Mouse (Mus musculus) heart, postnatal 10 days (tissue): ENCODE measurements around the gene Dab1. TPM values are rescaled to one million over a fixed set of nuclear protein-coding genes. Genes with fewer than 3 reads are reported as not detected.

Experiments used
- DNase-seq, 2 experiments: peaks; one replicate each; pipeline ENCODE4 v3.0.0; 2021
- intact Hi-C: fragments of 180-260 bp; cut with DNase I; formaldehyde crosslinking; loops from one replicate; pipeline ENCODE4 v1.15.1; 2025
- total RNA-seq, 2 experiments: library from RNA; stranded (reverse); gene quantifications; 2 replicates each; pipeline ENCODE4 v1.2.3; 2021

Gene Dab1
- total RNA-seq, 2 experiments from 2014 or later: 0.40 to 0.43 TPM

DNA sequence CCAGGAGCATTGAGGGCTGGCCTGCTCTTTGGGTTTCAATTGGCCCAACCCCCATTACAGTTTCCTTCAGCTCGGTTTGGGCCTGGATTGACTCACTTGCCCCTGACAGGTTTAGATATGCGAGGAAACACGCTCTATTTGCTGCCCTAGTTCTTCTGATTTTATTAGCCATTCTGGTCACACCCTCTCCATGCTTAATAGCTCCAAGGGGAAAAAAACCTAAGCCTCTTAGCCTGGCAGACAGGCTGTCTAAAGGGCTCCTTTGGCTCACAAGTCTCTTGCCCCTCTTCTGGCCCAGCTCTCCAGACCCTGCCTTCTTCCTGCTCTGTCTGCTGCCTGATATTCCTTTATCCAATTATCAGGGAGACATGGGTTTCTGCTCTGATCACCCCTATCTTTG is 1069.9 kb downstream of the Dab1 start:
- intact Hi-C loops: no loop called here
- DNase-seq: no peak

DNA sequence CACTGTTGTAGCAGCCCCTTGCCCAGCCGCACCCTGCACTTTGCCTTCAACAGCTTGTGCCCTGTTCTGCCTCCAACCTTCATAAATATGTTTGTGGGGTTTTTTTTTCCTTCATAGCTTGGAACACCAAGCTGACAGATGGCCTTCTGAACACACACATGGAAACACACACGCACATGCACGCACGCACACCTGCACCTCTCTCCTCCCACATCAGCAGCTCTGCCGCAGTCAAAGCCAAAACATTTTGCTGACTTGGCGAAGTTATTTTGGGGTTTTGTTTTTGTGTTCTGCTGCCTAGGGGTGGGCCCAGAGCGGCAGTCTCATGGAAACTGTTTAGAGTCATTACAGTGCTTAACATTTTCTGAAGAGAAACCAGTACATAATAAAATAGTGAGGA is 1071.9 kb downstream of the Dab1 start:
- DNase-seq: no peak
- intact Hi-C loops: no loop called here

DNA sequence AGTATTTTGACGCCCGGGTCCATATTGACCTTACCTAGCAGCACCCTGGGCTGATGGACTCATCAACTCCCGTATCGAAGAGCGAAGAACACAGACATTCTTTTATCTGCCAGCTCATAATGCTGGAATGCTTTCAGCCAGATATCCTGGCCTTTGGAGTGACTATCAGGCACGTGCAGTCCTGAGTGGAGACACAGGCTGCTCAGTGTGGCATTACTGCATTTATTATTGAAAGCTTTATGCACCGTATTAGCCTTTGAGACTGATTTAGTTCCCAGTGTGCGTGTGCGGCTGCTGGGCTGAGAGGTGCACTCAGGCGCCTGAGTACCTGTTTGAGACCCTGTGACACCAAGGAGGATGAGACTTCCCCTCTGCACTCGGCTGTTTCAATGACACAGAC is 1075.0 kb downstream of the Dab1 start:
- DNase-seq: no peak
- intact Hi-C loops: no loop called here

DNA sequence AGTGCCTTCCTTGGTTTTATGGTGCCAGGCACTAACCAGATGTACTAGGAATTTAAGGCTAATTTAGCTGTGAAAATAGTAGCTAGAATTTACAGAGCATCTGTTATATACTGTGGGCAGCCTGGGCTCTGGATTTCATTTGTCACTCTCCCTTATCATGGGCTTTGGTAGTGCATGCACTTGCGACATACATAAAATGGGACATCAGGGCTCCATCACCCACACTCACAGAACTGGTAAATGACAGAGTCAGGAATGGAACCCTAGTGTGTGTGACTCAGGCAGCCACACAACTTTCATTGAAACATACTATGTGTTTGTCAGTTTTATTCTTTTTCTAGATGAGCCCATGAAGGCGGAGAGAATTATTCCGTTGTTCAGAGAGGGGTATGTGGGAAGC is 1077.4 kb downstream of the Dab1 start:
- intact Hi-C loops: no loop called here
- no peak for DNase-seq

DNA sequence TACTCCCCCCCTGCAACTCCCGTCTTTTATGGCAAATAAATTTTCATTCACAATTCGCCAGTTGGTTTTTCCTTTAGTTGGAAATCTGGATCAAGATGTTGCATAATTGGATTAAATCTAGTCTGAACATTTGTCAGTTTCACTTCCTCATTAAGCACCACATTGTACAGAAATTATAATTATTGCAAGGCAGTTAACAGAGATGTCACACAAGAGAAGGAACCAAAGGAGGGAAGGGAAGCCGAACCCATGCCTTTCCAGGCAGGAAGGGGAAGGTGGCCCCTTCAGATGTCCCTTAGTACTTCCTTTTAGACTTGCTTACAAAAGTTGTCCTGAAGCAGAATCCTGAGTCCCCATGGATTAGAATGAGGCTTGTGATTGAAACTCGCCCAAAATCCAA is 1078.5 kb downstream of the Dab1 start:
- intact Hi-C loops: no loop called here
- DNase-seq: no peak

DNA sequence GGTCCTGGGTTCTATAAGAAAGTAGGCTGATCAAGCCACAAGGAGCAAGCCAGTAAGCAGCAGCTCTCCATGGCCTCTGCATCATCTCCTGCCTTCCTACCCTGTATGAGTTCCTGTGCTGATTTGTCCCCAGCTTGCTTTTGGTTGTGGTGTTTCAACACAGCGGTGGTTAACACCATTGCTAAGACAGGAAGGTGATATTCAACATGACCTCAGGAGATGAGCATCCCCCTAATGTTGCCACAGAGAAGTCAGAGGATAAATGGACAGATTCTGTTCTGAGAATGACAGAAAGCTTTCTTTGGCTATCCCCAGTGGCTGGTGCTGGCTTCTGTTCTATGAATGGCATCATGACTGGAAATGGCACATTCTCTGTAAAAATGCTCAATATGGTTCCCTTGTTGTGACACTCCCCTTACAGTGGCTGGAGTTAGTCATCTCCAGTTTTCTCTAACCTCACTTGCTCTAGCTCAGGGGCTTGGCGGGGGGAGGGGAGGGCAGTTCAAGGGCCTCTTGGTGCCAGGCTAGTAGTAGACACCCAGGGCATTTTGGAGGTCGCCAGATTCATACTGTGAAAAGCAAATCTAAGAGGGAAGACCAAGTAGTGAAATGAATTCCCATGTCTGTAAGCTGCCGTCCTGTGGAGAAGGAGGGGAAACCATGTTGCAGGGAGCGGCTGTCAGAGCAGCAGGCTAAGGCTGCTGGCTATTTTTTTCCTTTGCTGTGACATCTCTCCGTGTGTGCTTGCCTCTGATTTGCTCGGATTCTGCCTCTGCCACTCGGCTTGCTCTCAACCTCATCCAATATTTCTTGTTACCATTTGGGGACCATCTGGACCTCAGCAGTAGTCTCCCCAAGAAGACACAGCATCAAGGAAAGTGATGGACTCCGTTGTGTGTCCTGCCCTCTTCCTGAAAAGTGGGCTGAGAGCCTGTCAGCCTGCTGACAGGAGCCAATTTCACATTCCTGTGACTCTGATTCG is 1086.8 kb downstream of the Dab1 start:
- intact Hi-C loops: no loop called here
- peak in 1 of 2 experiments; percentile 5 for DNase-seq

DNA sequence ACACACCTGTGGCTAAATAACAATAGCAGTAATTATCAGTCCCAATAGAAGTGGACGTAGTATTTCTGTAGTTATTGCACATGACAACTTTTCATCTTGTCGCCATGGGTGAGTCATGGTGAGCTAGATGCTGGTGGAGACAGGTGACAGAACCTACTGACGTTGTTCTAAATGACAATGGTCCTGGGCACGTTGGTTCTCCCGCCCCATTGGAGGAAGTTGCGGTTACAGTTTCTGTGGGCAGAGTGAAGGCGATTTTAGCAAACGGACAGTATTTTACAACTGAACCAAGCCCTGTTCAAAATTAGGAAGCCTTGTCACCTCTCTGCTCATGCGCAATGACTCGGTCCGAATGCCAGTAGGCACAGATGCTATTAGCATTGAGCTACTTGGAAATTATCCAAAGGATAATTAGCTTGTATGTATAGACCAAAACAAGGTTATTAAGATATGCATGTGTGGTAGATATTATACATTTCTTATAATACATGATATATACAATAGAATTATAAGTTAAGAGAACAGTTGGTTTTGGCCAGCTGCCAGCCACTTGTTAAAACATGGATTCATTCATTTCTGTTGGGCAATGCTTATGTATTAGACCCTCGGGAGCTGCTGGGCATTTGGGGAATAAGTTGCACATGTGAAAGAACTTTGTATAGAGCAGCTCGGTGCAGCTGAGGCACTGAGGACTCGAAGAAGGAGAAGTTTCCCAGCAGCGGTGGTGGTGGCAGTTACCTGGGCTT is 1093.4 kb downstream of the Dab1 start:
- no peak for DNase-seq
- intact Hi-C loops: no loop called here

DNA sequence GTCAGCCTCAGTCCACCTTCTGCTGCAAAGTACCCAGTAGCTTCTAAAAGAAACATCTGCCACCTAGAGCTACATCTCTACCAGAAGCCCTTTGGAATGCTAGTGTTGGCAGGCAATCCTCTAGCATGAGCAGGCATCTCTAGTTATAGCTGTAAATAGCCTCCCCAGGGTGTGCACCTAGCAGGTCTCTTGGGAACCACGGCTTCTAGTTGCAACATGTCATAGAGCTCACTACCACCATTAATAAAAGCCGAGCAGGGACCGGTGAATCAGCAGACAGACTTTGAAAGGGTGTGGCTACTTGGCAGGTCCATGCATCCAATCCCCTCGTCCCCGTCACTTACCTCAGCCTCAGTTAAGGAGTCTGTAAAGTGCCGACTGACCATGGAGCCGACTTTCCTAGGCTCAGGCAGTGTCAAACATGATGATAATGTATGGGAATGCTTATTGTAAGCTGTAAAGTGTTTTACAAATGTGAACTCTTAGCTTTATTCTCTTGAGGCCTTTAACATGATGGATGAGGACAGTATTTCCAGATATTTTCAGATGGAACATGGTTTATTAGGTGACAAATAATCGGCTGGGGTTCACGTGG is 1095.9 kb downstream of the Dab1 start:
- intact Hi-C loops: no loop called here
- peak; percentile 29 to 47 for DNase-seq

DNA sequence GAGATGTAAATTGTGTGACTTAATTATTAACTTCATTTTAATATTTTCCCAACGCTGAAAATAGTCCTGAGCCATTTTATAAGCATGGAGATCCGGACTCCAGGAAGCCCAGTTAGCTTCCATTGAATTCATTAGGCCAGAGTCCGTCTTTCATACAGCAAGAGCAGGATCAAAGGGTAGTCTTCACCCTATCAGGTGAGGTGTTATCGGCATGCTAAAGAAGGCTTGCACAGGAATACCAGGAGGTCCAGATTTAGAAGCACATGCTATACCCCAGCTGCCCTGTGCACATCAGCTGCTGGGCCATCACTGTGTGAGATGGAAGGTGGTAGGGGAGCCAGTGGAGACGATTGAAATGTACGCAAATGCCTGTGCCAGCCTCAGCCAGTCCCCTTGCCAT is 1096.7 kb downstream of the Dab1 start:
- intact Hi-C loops: no loop called here
- no peak for DNase-seq

DNA sequence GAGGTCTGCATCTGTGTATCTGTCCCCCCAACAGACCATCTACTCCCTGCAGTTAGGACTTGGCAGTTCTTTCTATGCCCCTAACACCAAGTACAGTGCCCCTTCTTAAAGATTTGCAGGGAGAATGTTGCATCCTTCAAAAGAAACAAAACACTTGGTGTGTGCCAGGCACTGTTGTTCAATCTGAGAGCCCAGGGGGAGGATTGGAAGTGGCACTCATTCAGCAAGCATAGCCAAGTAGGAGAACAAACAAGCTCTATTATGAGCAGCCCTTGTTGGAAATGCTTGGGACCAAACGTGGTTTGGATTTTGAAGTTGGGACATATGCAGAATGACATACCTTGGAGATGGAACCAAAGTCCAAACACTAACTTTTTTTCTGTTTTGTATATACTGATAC is 1097.3 kb downstream of the Dab1 start:
- intact Hi-C loops: no loop called here
- DNase-seq: no peak

DNA sequence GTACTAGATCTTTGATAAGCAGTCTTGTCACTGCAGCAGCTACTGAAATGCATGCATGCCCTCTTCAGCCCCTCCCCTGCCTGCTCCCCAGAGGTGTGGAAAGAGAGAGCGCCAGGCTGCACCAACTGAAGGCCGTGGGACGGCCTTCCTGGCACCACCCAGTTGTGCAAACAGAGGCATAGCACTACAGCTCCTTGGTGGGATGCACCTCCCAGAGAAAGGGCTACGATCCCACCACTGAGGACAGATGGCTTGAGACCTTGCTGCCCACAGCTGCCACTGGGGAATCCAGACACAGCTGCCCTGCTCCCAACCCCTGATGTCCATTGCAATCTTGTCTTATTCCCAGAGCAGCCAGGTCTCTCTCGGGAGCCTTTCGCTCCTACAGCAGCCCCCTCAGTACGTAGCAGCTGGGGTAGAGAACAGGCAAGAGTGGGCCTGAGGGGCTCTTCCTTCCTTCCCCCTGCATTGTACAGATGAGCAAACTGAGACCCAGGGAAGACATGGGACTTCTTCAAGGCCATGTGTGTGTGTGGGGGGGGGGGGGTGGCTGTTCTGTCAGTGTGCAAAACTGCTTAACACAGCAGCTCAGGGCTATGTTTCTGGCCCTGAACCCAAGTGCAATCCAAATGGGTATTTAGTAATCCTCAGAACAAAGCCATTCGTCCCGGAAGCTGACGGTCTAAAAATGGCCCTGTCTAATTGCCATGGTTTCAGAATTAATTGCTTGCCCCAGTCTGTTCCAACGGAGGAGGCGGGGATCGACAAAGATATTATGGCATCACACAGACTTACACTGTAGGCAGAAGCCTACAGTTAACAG is 1100.0 kb downstream of the Dab1 start:
- no peak for DNase-seq
- intact Hi-C loops: no loop called here

DNA sequence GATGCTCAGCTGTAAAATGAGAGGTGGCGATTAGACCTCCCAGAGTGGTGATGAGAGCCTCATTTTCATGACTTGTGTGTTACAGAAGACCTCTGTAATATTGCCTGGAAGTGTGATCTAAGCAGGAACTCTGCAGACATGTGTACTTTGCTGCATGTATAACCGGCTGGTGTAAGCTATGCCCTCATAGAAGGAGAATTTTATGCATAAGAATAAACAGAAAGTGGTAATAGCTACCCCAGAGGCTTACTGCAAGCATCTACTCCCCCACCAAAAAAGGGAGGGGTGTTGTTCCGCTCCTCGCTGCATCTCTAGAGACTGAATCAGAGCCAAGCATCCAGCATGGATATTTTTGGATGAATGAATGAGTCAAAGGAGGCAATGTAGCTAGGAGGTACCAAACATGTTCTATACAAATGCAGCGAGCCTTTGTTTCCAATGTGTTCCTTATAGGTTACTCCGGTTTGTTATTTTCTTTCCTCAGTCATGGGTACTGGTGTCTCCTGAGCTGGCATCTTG is 1104.4 kb downstream of the Dab1 start:
- peak in 1 of 2 experiments; percentile 7 for DNase-seq
- intact Hi-C loops: no loop called here

DNA sequence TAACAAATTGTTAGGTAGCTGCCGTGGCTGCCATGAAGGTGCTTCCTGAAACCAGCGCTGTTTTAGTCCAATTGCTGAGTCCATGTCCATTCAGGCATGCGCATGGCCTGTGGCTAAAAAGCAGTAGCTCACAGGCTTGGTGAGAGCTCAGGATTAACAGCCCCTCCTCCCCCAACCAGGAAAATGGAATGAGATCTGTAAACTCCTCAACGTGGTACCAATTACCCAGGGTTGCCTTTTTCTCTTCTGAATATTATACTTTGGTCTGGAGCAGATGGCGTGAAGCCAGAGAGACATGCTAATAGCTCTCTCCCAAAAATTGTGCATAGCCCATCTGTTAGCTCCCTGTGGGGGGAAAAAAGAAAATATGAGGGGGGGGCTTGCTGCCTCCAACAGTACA is 1105.1 kb downstream of the Dab1 start:
- no peak for DNase-seq
- intact Hi-C loops: no loop called here

DNA sequence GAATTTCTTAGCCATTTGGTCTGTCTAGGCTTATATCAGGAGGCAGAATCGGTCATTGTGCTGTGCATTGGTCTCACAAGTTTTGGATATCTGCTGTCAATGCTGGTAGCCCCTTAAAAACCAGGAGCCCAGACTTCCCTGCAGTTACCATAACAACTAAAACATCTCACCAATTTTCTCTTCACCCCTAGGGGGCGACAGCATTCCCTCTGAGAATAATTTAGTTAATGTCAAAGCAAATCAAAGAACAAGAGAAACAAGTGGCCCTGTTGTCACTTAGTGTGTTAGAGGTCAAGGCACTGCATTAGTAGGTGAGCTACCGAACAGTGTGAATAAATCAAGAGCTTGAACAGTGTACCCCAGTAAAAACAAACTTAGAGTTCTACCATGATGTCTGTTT is 1106.5 kb downstream of the Dab1 start:
- intact Hi-C loops: no loop called here
- DNase-seq: peak in 1 of 2 experiments; percentile 18

DNA sequence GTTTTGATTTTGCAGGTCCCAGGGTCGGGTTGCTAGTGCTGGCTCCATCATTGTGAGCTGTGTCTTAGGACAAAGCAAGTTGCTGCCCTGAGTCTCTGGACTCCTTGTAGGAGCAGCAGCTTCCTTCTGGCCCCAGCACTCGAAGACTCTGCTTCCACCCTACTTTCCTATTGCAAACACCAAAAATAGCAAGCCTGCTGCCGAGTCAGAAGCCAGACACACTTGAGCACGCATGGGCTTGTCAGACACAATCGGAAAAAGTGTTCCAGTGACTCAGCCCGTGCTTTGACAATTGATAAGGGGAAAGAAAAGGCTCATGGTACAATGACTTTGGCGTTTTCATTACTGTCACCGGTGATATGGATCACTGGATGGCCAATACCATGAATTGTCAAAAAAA is 1110.0 kb downstream of the Dab1 start:
- no peak for DNase-seq

DNA sequence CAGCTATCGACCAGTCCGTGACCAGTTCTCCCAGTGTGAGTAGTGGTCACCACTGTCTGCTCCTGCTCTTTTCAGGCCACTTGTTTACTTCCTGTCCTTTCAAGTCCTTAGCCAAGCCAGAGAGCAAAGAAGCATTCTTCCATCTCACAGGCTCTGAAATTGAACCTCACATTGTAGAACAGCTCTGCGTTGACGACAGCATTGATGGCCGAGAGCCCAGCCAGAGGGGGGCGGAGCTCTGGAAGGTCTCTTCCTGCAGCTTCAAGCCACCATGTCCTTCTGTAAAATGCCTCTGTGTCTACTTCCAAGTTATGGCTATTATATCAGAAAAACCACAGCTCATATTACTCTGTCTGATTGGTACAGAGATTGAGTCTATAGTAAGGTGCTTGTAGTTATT is 1127.3 kb downstream of the Dab1 start:
- intact Hi-C loops: no loop called here
- DNase-seq: peak; percentile 28 to 30

More for the DNA sequence above, 1110.0 kb downstream of the Dab1 start:
- intact Hi-C loops: no loop called here

DNA sequence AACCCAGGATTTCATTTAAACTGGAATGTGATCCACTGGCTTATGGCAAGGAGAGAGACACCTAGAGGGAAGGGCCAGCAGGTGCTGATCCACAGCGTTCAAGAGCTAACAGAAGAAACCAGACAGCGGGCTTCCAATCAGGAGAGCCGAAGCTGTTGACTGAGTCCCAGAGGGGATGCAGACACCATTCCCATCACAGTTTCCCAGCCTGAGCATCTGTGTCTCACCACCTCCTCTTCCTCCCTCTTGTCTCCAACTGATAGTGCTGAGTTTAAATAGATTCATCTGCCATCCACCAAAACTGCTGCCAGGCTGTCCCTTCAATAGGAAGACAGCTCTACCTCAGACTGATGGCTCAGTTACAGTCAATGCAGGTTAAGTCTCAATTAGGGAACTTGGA is 1134.9 kb downstream of the Dab1 start:
- DNase-seq: no peak
- intact Hi-C loops: no loop called here

DNA sequence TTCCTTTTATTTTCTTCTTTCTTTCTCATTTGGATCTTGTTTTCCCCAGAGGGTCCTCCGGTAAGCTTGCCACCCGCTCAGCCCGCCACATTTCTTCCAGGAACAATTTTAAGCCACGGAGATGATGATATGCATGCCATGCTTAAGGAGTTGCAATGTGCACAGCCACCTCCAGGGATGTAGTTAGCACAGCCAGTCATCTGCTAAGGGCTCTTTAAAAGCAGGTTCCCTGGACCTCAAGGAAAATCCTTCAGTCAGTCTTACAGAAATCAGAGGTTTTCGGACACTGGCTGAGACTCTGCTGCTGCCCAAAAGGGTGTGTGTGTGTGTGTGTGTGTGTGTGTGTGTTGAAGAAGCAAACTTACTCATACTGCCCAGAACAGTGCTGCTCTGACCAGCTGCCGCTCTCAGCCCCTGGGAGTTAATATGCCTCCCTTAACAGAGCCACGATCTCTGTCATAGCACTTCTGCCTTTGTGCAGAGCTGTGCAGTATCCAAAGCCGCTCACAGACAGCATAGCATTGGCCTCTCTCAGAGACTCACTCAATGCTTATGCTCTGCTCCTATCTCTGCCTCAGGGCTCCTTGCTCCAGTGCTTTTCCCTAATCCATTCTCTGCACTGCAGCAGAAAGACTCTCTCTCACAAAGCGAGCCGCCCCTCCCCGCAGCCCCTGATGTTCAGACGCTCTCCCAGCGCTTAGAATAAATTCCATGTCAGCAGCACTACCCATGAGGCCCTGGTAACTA is 1141.9 kb downstream of the Dab1 start:
- DNase-seq: no peak
- intact Hi-C loops: no loop called here

DNA sequence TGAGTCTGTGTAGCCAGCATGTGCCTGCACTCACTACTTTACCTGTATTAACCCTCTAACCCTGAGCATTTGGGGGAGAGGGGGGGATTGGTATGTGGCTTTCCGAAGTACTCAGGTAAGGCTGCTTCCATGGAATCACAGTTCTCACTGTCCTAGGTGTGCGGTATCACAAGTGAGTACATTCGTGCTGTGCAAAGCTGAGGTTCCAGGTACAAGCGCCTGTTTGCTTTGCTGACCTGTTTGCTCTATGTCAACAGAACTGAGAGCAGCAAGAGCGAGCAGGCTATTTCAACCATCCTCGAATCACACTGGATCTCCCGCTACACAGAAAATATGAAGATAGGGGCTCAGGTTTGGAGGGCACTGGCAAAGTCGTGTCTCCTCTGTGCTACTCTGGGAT is 1146.9 kb downstream of the Dab1 start, which contains the start of gene C8b:
Gene C8b, plus strand, starts transcription at position 253 of the 400 bp plus-strand sequence.
- intact Hi-C loops: no loop called here
- no peak for DNase-seq

DNA sequence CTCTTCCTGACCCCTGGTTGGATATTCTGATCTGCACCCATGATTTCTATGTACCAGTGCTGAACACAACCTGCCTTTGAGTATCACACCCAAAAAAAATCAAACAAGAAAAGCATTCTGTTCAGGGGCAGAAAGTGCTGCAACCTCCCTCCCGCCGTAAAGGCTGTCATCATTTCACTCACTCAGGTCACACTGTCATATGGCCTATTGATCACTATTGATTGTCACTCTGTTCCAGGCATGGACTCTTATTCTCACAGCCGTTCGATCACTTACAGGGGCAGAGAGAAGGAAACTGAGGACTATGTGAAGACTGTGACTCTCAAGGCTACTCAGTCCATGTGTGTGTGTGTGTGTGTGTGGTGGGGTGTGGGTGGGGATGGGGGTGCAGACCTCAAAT is 1149.0 kb downstream of the Dab1 start:
- intact Hi-C loops: no loop called here
- no peak for DNase-seq
